In genomic region chr8:79103923-79104580, GRCm38 (mm10) we compare ENCODE assay signal across 12 mouse cellular contexts.
DNase-seq lines count a peak whose midpoint lies in the region; ATAC-seq and TF ChIP-seq lines count a peak whose summit lies in the region.
"Had no signal": no experiment of that assay in that cellular context is flagged by ENCODE, and none has a peak within 500 bp of the region (broad histone marks: within the 10 kb centered on the region; RNA-seq: fewer than 3 reads in every experiment).

No protein-coding gene starts in this region.

- TF ChIP-seq EP300 in heart, postnatal 0 days (IDR thresholded peaks at IDR 0.05; ENCODE audit: low read depth): no peak

- no peak for DNase-seq in heart, postnatal 0 days (ENCODE audit: low spot score)
- no peak for DNase-seq in heart, postnatal 14 days
- DNase-seq in urinary bladder, postnatal 10 days (ENCODE audit: low spot score): no peak
- DNase-seq: lung, postnatal 36 days; thymus, postnatal 36 days had no signal

- H3K4me2 ChIP-seq in heart, postnatal 0 days (ENCODE audit: low read depth, low read length): no peak overlapping the region
- H3K4me2 ChIP-seq in midbrain, embryonic 15.5 days: no peak overlapping the region
- H3K4me2 ChIP-seq in midbrain, embryonic 13.5 days (replicated peaks): no peak overlapping the region
- H3K4me2 ChIP-seq in intestine, embryonic 15.5 days (replicated peaks): peak overlapping the region; percentile 28
- H3K4me2 ChIP-seq: liver, embryonic 12.5 days had no signal

- no peak for ATAC-seq in heart, postnatal 0 days (ENCODE audit: insufficient read depth, low read depth)
- 0 out of 2 replicates have a peak, but pooled peaks have one; percentile 30 for ATAC-seq in midbrain, embryonic 15.5 days (replicated peaks)
- no peak for ATAC-seq in midbrain, embryonic 13.5 days
- ATAC-seq in intestine, embryonic 15.5 days: peak; percentile 87
- ATAC-seq in cerebellum, adult (ENCODE audit: insufficient number of reproducible peaks, low FRiP score, low TSS enrichment): no peak
- ATAC-seq: CD4-positive, CD25-positive, alpha-beta regulatory T cell, adult 4 months; liver, embryonic 12.5 days had no signal

- no peak for TF ChIP-seq CTCF in heart, postnatal 0 days (IDR thresholded peaks at IDR 0.05; ENCODE audit: low read depth)

- no peaks in the 10 kb centered on the region for H3K9me3 ChIP-seq in heart, postnatal 0 days (replicated peaks; ENCODE audit: control insufficient read depth, low read length)
- H3K9me3 ChIP-seq in midbrain, embryonic 15.5 days: no peaks in the 10 kb centered on the region
- H3K9me3 ChIP-seq in midbrain, embryonic 13.5 days: no peaks in the 10 kb centered on the region
- H3K9me3 ChIP-seq in intestine, embryonic 15.5 days: no peaks in the 10 kb centered on the region
- H3K9me3 ChIP-seq: liver, embryonic 12.5 days had no signal

- H3K36me3 ChIP-seq in heart, postnatal 0 days (replicated peaks; ENCODE audit: control insufficient read depth, insufficient read depth, low read length): 0 out of 2 replicates have a peak, but pooled peaks cover 7% of the 10 kb centered on the region
- H3K36me3 ChIP-seq in midbrain, embryonic 15.5 days (replicated peaks): no peaks in the 10 kb centered on the region
- H3K36me3 ChIP-seq in midbrain, embryonic 13.5 days: peaks cover 18% of the 10 kb centered on the region
- H3K36me3 ChIP-seq in intestine, embryonic 15.5 days: peaks cover 3% of the 10 kb centered on the region; the same call in 1 of the 2 replicates
- H3K36me3 ChIP-seq: liver, embryonic 12.5 days had no signal

- intact Hi-C loops in heart, postnatal 14 days (cut with DNase I): no loop called here

- peaks cover 21% of the 10 kb centered on the region; the same call in 1 of the 2 replicates for H3K4me1 ChIP-seq in heart, postnatal 0 days (ENCODE audit: control insufficient read depth, insufficient read depth)
- peaks cover 2% of the 10 kb centered on the region; the same call in 1 of the 2 replicates for H3K4me1 ChIP-seq in midbrain, embryonic 15.5 days
- peaks cover 26% of the 10 kb centered on the region for H3K4me1 ChIP-seq in midbrain, embryonic 13.5 days (replicated peaks)
- peaks cover 31% of the 10 kb centered on the region for H3K4me1 ChIP-seq in intestine, embryonic 15.5 days (replicated peaks)

- no peak overlapping the region for H3K4me3 ChIP-seq in heart, postnatal 0 days (ENCODE audit: low read depth, low read length)
- no peak overlapping the region for H3K4me3 ChIP-seq in midbrain, embryonic 15.5 days
- no peak overlapping the region for H3K4me3 ChIP-seq in midbrain, embryonic 13.5 days (replicated peaks)
- H3K4me3 ChIP-seq in intestine, embryonic 15.5 days (replicated peaks): no peak overlapping the region
- H3K4me3 ChIP-seq: liver, embryonic 12.5 days; myocyte had no signal

- WGBS in heart, postnatal 0 days: 72% methylated on average over 9 of the region's 9 CpGs
- WGBS in midbrain, embryonic 15.5 days: 79% methylated on average over 9 of the region's 9 CpGs
- 79% methylated on average over 9 of the region's 9 CpGs for WGBS in midbrain, embryonic 13.5 days
- 40% methylated on average over 9 of the region's 9 CpGs for WGBS in intestine, embryonic 15.5 days

- no peaks in the 10 kb centered on the region for H3K27me3 ChIP-seq in heart, postnatal 0 days (ENCODE audit: control insufficient read depth, insufficient read depth, low read length)
- no peaks in the 10 kb centered on the region for H3K27me3 ChIP-seq in midbrain, embryonic 15.5 days (replicated peaks)
- no peaks in the 10 kb centered on the region for H3K27me3 ChIP-seq in midbrain, embryonic 13.5 days
- H3K27me3 ChIP-seq in intestine, embryonic 15.5 days (replicated peaks): no peaks in the 10 kb centered on the region
- H3K27me3 ChIP-seq: liver, embryonic 12.5 days had no signal

- no peak overlapping the region for H3K9ac ChIP-seq in heart, postnatal 0 days (replicated peaks; ENCODE audit: low read depth, low read length)
- H3K9ac ChIP-seq in midbrain, embryonic 15.5 days: no peak overlapping the region
- H3K9ac ChIP-seq in midbrain, embryonic 13.5 days (replicated peaks): no peak overlapping the region
- no peak overlapping the region for H3K9ac ChIP-seq in intestine, embryonic 15.5 days
- H3K9ac ChIP-seq: liver, embryonic 12.5 days had no signal

- peak overlapping the region; percentile 41; the same call in 1 of the 2 replicates for H3K27ac ChIP-seq in heart, postnatal 0 days (ENCODE audit: low read depth)
- no peak overlapping the region for H3K27ac ChIP-seq in midbrain, embryonic 15.5 days
- H3K27ac ChIP-seq in midbrain, embryonic 13.5 days: no peak overlapping the region; the same call in 1 of the 2 replicates
- peak overlapping the region; percentile 80 for H3K27ac ChIP-seq in intestine, embryonic 15.5 days
- H3K27ac ChIP-seq: liver, embryonic 12.5 days had no signal

Comparison
In these comparisons a context has a peak if more than half of its experiments do, and no peak if none do; other contexts are left out.
1. ATAC-seq: peak in midbrain, embryonic 15.5 days (single experiment) and intestine, embryonic 15.5 days (single experiment); none in heart, postnatal 0 days (single experiment), midbrain, embryonic 13.5 days (single experiment) and cerebellum, adult (single experiment).
2. H3K27ac ChIP-seq: peak in heart, postnatal 0 days (single experiment) and intestine, embryonic 15.5 days (single experiment); none in midbrain, embryonic 15.5 days (single experiment) and midbrain, embryonic 13.5 days (single experiment).